ENCODE assay signal across 9 mouse cellular contexts in genomic region chr15:102279783-102280520, GRCm38 (mm10). TPM values are rescaled to one million over a fixed set of nuclear protein-coding genes. Genes with fewer than 3 reads are reported as not detected.
A peak's percentile ranks its signal among the peaks of the same experiment; 100 is the strongest.
DNase-seq lines count a peak whose midpoint lies in the region; ATAC-seq and TF ChIP-seq lines count a peak whose summit lies in the region.
"Had no signal": no experiment of that assay in that cellular context is flagged by ENCODE, and none has a peak within 500 bp of the region (broad histone marks: within the 10 kb centered on the region; RNA-seq: fewer than 3 reads in every experiment).

No protein-coding gene starts in this region.

- no peak for TF ChIP-seq RAD21 in MEL (IDR thresholded peaks at IDR 0.05; ENCODE audit: low read depth, low read length)

- no peaks in the 10 kb centered on the region for H3K27me3 ChIP-seq in heart, embryonic 15.5 days
- no peaks in the 10 kb centered on the region for H3K27me3 ChIP-seq in MEL (ENCODE audit: control insufficient read depth in 1 of 2, insufficient read depth in 2 of 2, low read length in 2 of 2)
- no peaks in the 10 kb centered on the region for H3K27me3 ChIP-seq in forebrain, embryonic 10.5 days (ENCODE audit: poor library complexity, severe bottlenecking)
- H3K27me3 ChIP-seq in limb, embryonic 15.5 days: no peaks in the 10 kb centered on the region
- H3K27me3 ChIP-seq in stomach, embryonic 14.5 days (ENCODE audit: control insufficient read depth, insufficient read depth, low read length): no peaks in the 10 kb centered on the region
- H3K27me3 ChIP-seq: Patski had no signal

- 23% methylated on average over 13 of the region's 13 CpGs for WGBS in heart, embryonic 15.5 days
- 33% methylated on average over 13 of the region's 13 CpGs for WGBS in forebrain, embryonic 10.5 days
- 24% methylated on average over 13 of the region's 13 CpGs for WGBS in limb, embryonic 15.5 days
- 22% methylated on average over 13 of the region's 13 CpGs for WGBS in stomach, embryonic 14.5 days

- peak overlapping the region; percentile 83 for H3K27ac ChIP-seq in heart, embryonic 15.5 days
- H3K27ac ChIP-seq in MEL (ENCODE audit: control insufficient read depth, low read depth, low read length): peak overlapping the region; percentile 69
- H3K27ac ChIP-seq in forebrain, embryonic 10.5 days: peak overlapping the region; percentile 95
- H3K27ac ChIP-seq in limb, embryonic 15.5 days: peak overlapping the region; percentile 92
- peak overlapping the region; percentile 89; the same call in 1 of the 2 replicates for H3K27ac ChIP-seq in stomach, embryonic 14.5 days (ENCODE audit: low read length)

- ATAC-seq in heart, embryonic 15.5 days (replicated peaks; ENCODE audit: insufficient number of reproducible peaks, insufficient read depth, low FRiP score, low read depth): no peak
- peak; percentile 33 for ATAC-seq in limb, embryonic 15.5 days (ENCODE audit: insufficient number of reproducible peaks, low FRiP score, low TSS enrichment, low read depth)
- peak; percentile 20; the same call in 1 of the 2 replicates for ATAC-seq in stomach, embryonic 14.5 days (ENCODE audit: insufficient number of reproducible peaks, insufficient read depth, low FRiP score, low read depth)

- TF ChIP-seq CTCF in MEL (IDR thresholded peaks at IDR 0.05 in 2 of 3, conservative IDR thresholded peaks at IDR 0.05 in 1 of 3; ENCODE audit: control insufficient read depth in 1 of 3, insufficient read depth in 1 of 3, low read depth in 2 of 3, low read length in 3 of 3, poor library complexity in 1 of 3, severe bottlenecking in 1 of 3): no peak

- H3K9me3 ChIP-seq in heart, embryonic 15.5 days (replicated peaks): no peaks in the 10 kb centered on the region
- no peaks in the 10 kb centered on the region for H3K9me3 ChIP-seq in MEL (replicated peaks; ENCODE audit: insufficient read depth, low read length)
- H3K9me3 ChIP-seq in forebrain, embryonic 10.5 days: no peaks in the 10 kb centered on the region
- H3K9me3 ChIP-seq in limb, embryonic 15.5 days: no peaks in the 10 kb centered on the region
- no peaks in the 10 kb centered on the region for H3K9me3 ChIP-seq in stomach, embryonic 14.5 days (ENCODE audit: control insufficient read depth, low read depth, low read length)

- TF ChIP-seq POLR2A in MEL (IDR thresholded peaks at IDR 0.05; ENCODE audit: control insufficient read depth in 1 of 2, insufficient read depth in 1 of 2, low read depth in 1 of 2, low read length in 2 of 2, poor library complexity in 1 of 2): no peak; a peak in 1 of 4 replicates

- H3K79me2 ChIP-seq in MEL (ENCODE audit: control insufficient read depth, insufficient read depth, low read length, poor library complexity): peaks cover 24% of the 10 kb centered on the region

- H3K4me1 ChIP-seq in heart, embryonic 15.5 days (replicated peaks): peaks cover 21% of the 10 kb centered on the region
- H3K4me1 ChIP-seq in MEL (ENCODE audit: control insufficient read depth in 1 of 2, insufficient read depth in 2 of 2, low read length in 2 of 2): peaks cover 12 to 48% of the 10 kb centered on the region in 2 experiments
- peaks cover 23% of the 10 kb centered on the region for H3K4me1 ChIP-seq in forebrain, embryonic 10.5 days
- H3K4me1 ChIP-seq in limb, embryonic 15.5 days: peaks cover 20% of the 10 kb centered on the region
- H3K4me1 ChIP-seq in stomach, embryonic 14.5 days (ENCODE audit: control insufficient read depth, insufficient read depth, low read length): peaks cover 11% of the 10 kb centered on the region; the same call in 1 of the 2 replicates

- no peak for DNase-seq in heart, postnatal 14 days
- peak; percentile 67 for DNase-seq in MEL (ENCODE audit: low read depth, low spot score)
- DNase-seq in forebrain, embryonic 10.5 days (ENCODE audit: extremely low spot score, low spot score): no peak
- no peak for DNase-seq in right cerebral cortex, postnatal 25 days
- no peak for DNase-seq in spleen, adult 12 weeks (ENCODE audit: low spot score)

- H3K9ac ChIP-seq in heart, embryonic 15.5 days: peak overlapping the region; percentile 73
- H3K9ac ChIP-seq in MEL (ENCODE audit: control insufficient read depth, low read depth, low read length, poor library complexity, severe bottlenecking): peak overlapping the region; percentile 91
- H3K9ac ChIP-seq in limb, embryonic 15.5 days: peak overlapping the region; percentile 71
- H3K9ac ChIP-seq in stomach, embryonic 14.5 days (replicated peaks; ENCODE audit: low read depth, low read length): peak overlapping the region; percentile 80

- H3K36me3 ChIP-seq in heart, embryonic 15.5 days: peaks cover 13% of the 10 kb centered on the region
- peaks cover 0 to 38% of the 10 kb centered on the region in 2 experiments; a peak in 2 of 4 replicates for H3K36me3 ChIP-seq in MEL (ENCODE audit: control insufficient read depth in 1 of 2, insufficient read depth in 2 of 2, low read length in 2 of 2)
- peaks cover 25% of the 10 kb centered on the region for H3K36me3 ChIP-seq in forebrain, embryonic 10.5 days (replicated peaks)
- H3K36me3 ChIP-seq in limb, embryonic 15.5 days: peaks cover 20% of the 10 kb centered on the region
- H3K36me3 ChIP-seq in stomach, embryonic 14.5 days (ENCODE audit: control insufficient read depth, insufficient read depth, low read length): peaks cover 10% of the 10 kb centered on the region

- peak overlapping the region; percentile 69 for H3K4me3 ChIP-seq in heart, embryonic 15.5 days
- peak overlapping the region; percentile 67 to 91 for H3K4me3 ChIP-seq in MEL (ENCODE audit: control insufficient read depth in 1 of 2, insufficient read depth in 1 of 2, low read depth in 2 of 2, low read length in 2 of 2)
- H3K4me3 ChIP-seq in forebrain, embryonic 10.5 days: peak overlapping the region; percentile 89
- peak overlapping the region; percentile 93 for H3K4me3 ChIP-seq in limb, embryonic 15.5 days
- peak overlapping the region; percentile 81 for H3K4me3 ChIP-seq in stomach, embryonic 14.5 days (ENCODE audit: low read depth, low read length)

- no peak for TF ChIP-seq EP300 in MEL (IDR thresholded peaks at IDR 0.05; ENCODE audit: low read depth in 1 of 2, low read length in 2 of 2)

- intact Hi-C loops in heart, postnatal 14 days (cut with DNase I): loop anchor here (2.0 kb wide), 2 partner anchors 31 to 39 kb away; no protein-coding TSS in a partner anchor

- peak overlapping the region; percentile 71 for H3K4me2 ChIP-seq in heart, embryonic 15.5 days
- peak overlapping the region; percentile 61 for H3K4me2 ChIP-seq in limb, embryonic 15.5 days
- peak overlapping the region; percentile 89 for H3K4me2 ChIP-seq in stomach, embryonic 14.5 days (replicated peaks; ENCODE audit: low read depth, low read length)

RNA-seq across cellular contexts. Expression of gene Mfsd5, which starts 0.7 kb away (rescaled TPM):
- polyA plus RNA-seq in heart, embryonic 15.5 days (2015; fragmentation: Nextera tagmentation; extraction: Ambion mirVana): 39.3 and 47.4 TPM in 2 replicates
- total RNA-seq in heart, postnatal 14 days (2021): 10 to 100 TPM; 16.7 to 19.0 TPM
- 49.7 and 56.3 TPM in 2 replicates for total RNA-seq in MEL (2012; rRNA removed)
- polyA plus RNA-seq in MEL (2012; ENCODE audit: insufficient read depth in 1 of 2, insufficient read length in 2 of 2, low read depth in 1 of 2, low replicate concordance in 2 of 2, missing spikeins in 1 of 2): 100 to 1,000 TPM in 1 of 2 experiments, 10 to 100 TPM in 1; 83.6 to 115 TPM
- polyA plus RNA-seq in forebrain, embryonic 10.5 days (2016; fragmentation: Nextera tagmentation; extraction: Ambion mirVana): 64.2 and 66.8 TPM in 2 replicates
- polyA plus RNA-seq in limb, embryonic 15.5 days (2015; fragmentation: Nextera tagmentation; extraction: Ambion mirVana): 100.0 and 103 TPM in 2 replicates
- 63.1 and 63.7 TPM in 2 replicates for polyA plus RNA-seq in stomach, embryonic 14.5 days (2014; fragmentation: Nextera tagmentation; extraction: Ambion mirVana)

RNA-seq across cellular contexts. Expression of gene Gm9918, which starts 9.6 kb away (rescaled TPM):
- not detected in 2 replicates for polyA plus RNA-seq in heart, embryonic 15.5 days (2015; fragmentation: Nextera tagmentation; extraction: Ambion mirVana)
- total RNA-seq in heart, postnatal 14 days (2021): not detected
- total RNA-seq in MEL (2012; rRNA removed): not detected in 2 replicates
- under 1 TPM in 1 of 2 experiments, not detected in 1; 0.04 TPM for polyA plus RNA-seq in MEL (2012; ENCODE audit: insufficient read depth in 1 of 2, insufficient read length in 2 of 2, low read depth in 1 of 2, low replicate concordance in 2 of 2, missing spikeins in 1 of 2)
- 0.48 and 0.76 TPM in 2 replicates for polyA plus RNA-seq in forebrain, embryonic 10.5 days (2016; fragmentation: Nextera tagmentation; extraction: Ambion mirVana)
- polyA plus RNA-seq in limb, embryonic 15.5 days (2015; fragmentation: Nextera tagmentation; extraction: Ambion mirVana): 0.79 and 0.83 TPM in 2 replicates
- polyA plus RNA-seq in stomach, embryonic 14.5 days (2014; fragmentation: Nextera tagmentation; extraction: Ambion mirVana): 0.36 and 0.56 TPM in 2 replicates

RNA-seq across cellular contexts. Expression of gene Espl1, which starts 16.1 kb away (rescaled TPM):
- polyA plus RNA-seq in heart, embryonic 15.5 days (2015; fragmentation: Nextera tagmentation; extraction: Ambion mirVana): 14.7 and 20.0 TPM in 2 replicates
- 1 to 10 TPM; 3.2 to 4.3 TPM for total RNA-seq in heart, postnatal 14 days (2021)
- total RNA-seq in MEL (2012; rRNA removed): 49.8 and 52.5 TPM in 2 replicates
- 100 to 1,000 TPM in 1 of 2 experiments, 10 to 100 TPM in 1; 94.1 to 142 TPM for polyA plus RNA-seq in MEL (2012; ENCODE audit: insufficient read depth in 1 of 2, insufficient read length in 2 of 2, low read depth in 1 of 2, low replicate concordance in 2 of 2, missing spikeins in 1 of 2)
- polyA plus RNA-seq in forebrain, embryonic 10.5 days (2016; fragmentation: Nextera tagmentation; extraction: Ambion mirVana): 55.6 and 59.9 TPM in 2 replicates
- polyA plus RNA-seq in limb, embryonic 15.5 days (2015; fragmentation: Nextera tagmentation; extraction: Ambion mirVana): 17.7 and 19.5 TPM in 2 replicates
- polyA plus RNA-seq in stomach, embryonic 14.5 days (2014; fragmentation: Nextera tagmentation; extraction: Ambion mirVana): 25.4 and 28.6 TPM in 2 replicates

RNA-seq across cellular contexts. Expression of gene Rarg, which starts 22.6 kb away (rescaled TPM):
- 7.9 and 15.8 TPM in 2 replicates for polyA plus RNA-seq in heart, embryonic 15.5 days (2015; fragmentation: Nextera tagmentation; extraction: Ambion mirVana)
- 10 to 100 TPM; 18.9 to 21.1 TPM for total RNA-seq in heart, postnatal 14 days (2021)
- total RNA-seq in MEL (2012; rRNA removed): 0.39 and 0.59 TPM in 2 replicates
- polyA plus RNA-seq in MEL (2012; ENCODE audit: insufficient read depth in 1 of 2, insufficient read length in 2 of 2, low read depth in 1 of 2, low replicate concordance in 2 of 2, missing spikeins in 1 of 2): 1 to 10 TPM in 1 of 2 experiments, not detected in 1; 5.8 TPM
- 27.5 and 31.3 TPM in 2 replicates for polyA plus RNA-seq in forebrain, embryonic 10.5 days (2016; fragmentation: Nextera tagmentation; extraction: Ambion mirVana)
- 120 and 128 TPM in 2 replicates for polyA plus RNA-seq in limb, embryonic 15.5 days (2015; fragmentation: Nextera tagmentation; extraction: Ambion mirVana)
- 36.9 and 40.5 TPM in 2 replicates for polyA plus RNA-seq in stomach, embryonic 14.5 days (2014; fragmentation: Nextera tagmentation; extraction: Ambion mirVana)

RNA-seq across cellular contexts. Expression of gene Pfdn5, which starts 46.0 kb away (rescaled TPM):
- polyA plus RNA-seq in heart, embryonic 15.5 days (2015; fragmentation: Nextera tagmentation; extraction: Ambion mirVana): 261 and 296 TPM in 2 replicates
- 100 to 1,000 TPM; 262 to 287 TPM for total RNA-seq in heart, postnatal 14 days (2021)
- 290 and 302 TPM in 2 replicates for total RNA-seq in MEL (2012; rRNA removed)
- 1,000 to 10,000 TPM in 1 of 2 experiments, 100 to 1,000 TPM in 1; 465 to 7,439 TPM for polyA plus RNA-seq in MEL (2012; ENCODE audit: insufficient read depth in 1 of 2, insufficient read length in 2 of 2, low read depth in 1 of 2, low replicate concordance in 2 of 2, missing spikeins in 1 of 2)
- 311 and 331 TPM in 2 replicates for polyA plus RNA-seq in forebrain, embryonic 10.5 days (2016; fragmentation: Nextera tagmentation; extraction: Ambion mirVana)
- polyA plus RNA-seq in limb, embryonic 15.5 days (2015; fragmentation: Nextera tagmentation; extraction: Ambion mirVana): 314 and 380 TPM in 2 replicates
- 500 and 514 TPM in 2 replicates for polyA plus RNA-seq in stomach, embryonic 14.5 days (2014; fragmentation: Nextera tagmentation; extraction: Ambion mirVana)
